Mouse (Mus musculus): ENCODE measurements around the gene Pigf.

GRCm38 (mm10) chr17:86971860-86972259 lies 53.3 kb downstream of the Pigf start:
- no peak for TF ChIP-seq CTCF (IDR thresholded peaks at IDR 0.05; ENCODE audit: borderline replicate concordance, insufficient read depth, low read length)
- TF ChIP-seq POLR2A (IDR thresholded peaks at IDR 0.05; ENCODE audit: low read depth, low read length) = no peak

Measured in embryonic fibroblast, embryonic 13.5 days (primary cell).